Comparison of ENCODE assay signal across 12 mouse cellular contexts in genomic region chr7:67440806-67441205, GRCm38 (mm10).
DNase-seq lines count a peak whose midpoint lies in the region; ATAC-seq and TF ChIP-seq lines count a peak whose summit lies in the region.
"Had no signal": no experiment of that assay in that cellular context is flagged by ENCODE, and none has a peak within 500 bp of the region (broad histone marks: within the 10 kb centered on the region; RNA-seq: fewer than 3 reads in every experiment).

No protein-coding gene starts in this region.

- H3K4me2 ChIP-seq in forebrain, embryonic 16.5 days (ENCODE audit: low read length), result no peak overlapping the region
- no peak overlapping the region for H3K4me2 ChIP-seq in stomach, postnatal 0 days (replicated peaks; ENCODE audit: low read depth)

- peak; percentile 15; the same call in 1 of the 2 replicates for ATAC-seq in forebrain, embryonic 16.5 days
- no peak for ATAC-seq in stomach, postnatal 0 days (ENCODE audit: low FRiP score, low TSS enrichment)
- no peak for ATAC-seq in monocyte, adult 5-6 weeks (replicated peaks; ENCODE audit: insufficient number of reproducible peaks, low FRiP score, low TSS enrichment, poor library complexity, severe bottlenecking)

- no peak for TF ChIP-seq CTCF in stomach, postnatal 0 days (IDR thresholded peaks at IDR 0.05; ENCODE audit: low read depth)

- H3K9ac ChIP-seq in forebrain, embryonic 16.5 days (replicated peaks; ENCODE audit: low read depth, low read length), result no peak overlapping the region
- H3K9ac ChIP-seq in stomach, postnatal 0 days (ENCODE audit: low read length), result no peak overlapping the region

- DNase-seq in cerebellum, postnatal 10 days, result peak; percentile 87 to 90
- no peak for DNase-seq in cerebellum, adult 18-20 months
- peak; percentile 84 for DNase-seq in layer of hippocampus, adult 11-12 months (ENCODE audit: low spot score)
- DNase-seq in layer of hippocampus, adult 9-10 months (ENCODE audit: low spot score), result no peak
- peak; percentile 25 to 51 for DNase-seq in right cerebral cortex, postnatal 36 days (ENCODE audit: low spot score in 2 of 2)
- no peak for DNase-seq in stomach, postnatal 0 days (ENCODE audit: low spot score)
- DNase-seq: adrenal gland, postnatal 10 days; cerebellum, adult 11-12 months; kidney, postnatal 10 days; lung, postnatal 4 days had no signal

- TF ChIP-seq EP300 in stomach, postnatal 0 days (optimal IDR thresholded peaks at IDR 0.05), result no peak

- no peaks in the 10 kb centered on the region for H3K27me3 ChIP-seq in forebrain, embryonic 16.5 days (replicated peaks; ENCODE audit: control insufficient read depth, insufficient read depth, low read length)
- no peaks in the 10 kb centered on the region for H3K27me3 ChIP-seq in stomach, postnatal 0 days (ENCODE audit: control insufficient read depth, insufficient read depth, low read length)

- H3K36me3 ChIP-seq in forebrain, embryonic 16.5 days (ENCODE audit: control insufficient read depth, insufficient read depth), result no peaks in the 10 kb centered on the region
- no peaks in the 10 kb centered on the region for H3K36me3 ChIP-seq in stomach, postnatal 0 days (ENCODE audit: control insufficient read depth, insufficient read depth, low read length)

- WGBS in forebrain, embryonic 16.5 days, result 65% methylated on average over 8 of the region's 8 CpGs
- WGBS in stomach, postnatal 0 days, result 86% methylated on average over 8 of the region's 8 CpGs

- no peaks in the 10 kb centered on the region for H3K9me3 ChIP-seq in forebrain, embryonic 16.5 days (ENCODE audit: control insufficient read depth, low read length)
- no peaks in the 10 kb centered on the region for H3K9me3 ChIP-seq in stomach, postnatal 0 days (ENCODE audit: control insufficient read depth, low read length)

- no peak overlapping the region for H3K4me3 ChIP-seq in forebrain, embryonic 16.5 days (replicated peaks; ENCODE audit: low read length)
- H3K4me3 ChIP-seq in stomach, postnatal 0 days (ENCODE audit: low read depth, low read length), result no peak overlapping the region

- no peak overlapping the region; the same call in 1 of the 2 replicates for H3K27ac ChIP-seq in forebrain, embryonic 16.5 days (ENCODE audit: low read length)
- H3K27ac ChIP-seq in stomach, postnatal 0 days (replicated peaks), result no peak overlapping the region

- peaks cover 38% of the 10 kb centered on the region for H3K4me1 ChIP-seq in forebrain, embryonic 16.5 days (replicated peaks; ENCODE audit: control insufficient read depth, insufficient read depth, low read length)
- peaks cover 21% of the 10 kb centered on the region for H3K4me1 ChIP-seq in stomach, postnatal 0 days (replicated peaks; ENCODE audit: control insufficient read depth, insufficient read depth)

Comparison
In these comparisons a context has a peak if more than half of its experiments do, and no peak if none do; other contexts are left out.
1. DNase-seq: peak in cerebellum, postnatal 10 days (2 of 2), layer of hippocampus, adult 11-12 months (single experiment) and right cerebral cortex, postnatal 36 days (2 of 2); none in cerebellum, adult 18-20 months (0 of 2), layer of hippocampus, adult 9-10 months (single experiment) and stomach, postnatal 0 days (single experiment).